Mouse (Mus musculus): ENCODE measurements around the gene Mylpf. TPM values are rescaled to one million over a fixed set of nuclear protein-coding genes. Genes with fewer than 3 reads are reported as not detected.
"Not testable (repeated sequence)": the region's sequence is repeated elsewhere in the genome, so short reads cannot be mapped to it uniquely, and the experiment has no call there.

Gene Mylpf
- total and polyA plus RNA-seq, 3 experiments: 3.0 to 5.2 (median 3.2) TPM

DNA sequence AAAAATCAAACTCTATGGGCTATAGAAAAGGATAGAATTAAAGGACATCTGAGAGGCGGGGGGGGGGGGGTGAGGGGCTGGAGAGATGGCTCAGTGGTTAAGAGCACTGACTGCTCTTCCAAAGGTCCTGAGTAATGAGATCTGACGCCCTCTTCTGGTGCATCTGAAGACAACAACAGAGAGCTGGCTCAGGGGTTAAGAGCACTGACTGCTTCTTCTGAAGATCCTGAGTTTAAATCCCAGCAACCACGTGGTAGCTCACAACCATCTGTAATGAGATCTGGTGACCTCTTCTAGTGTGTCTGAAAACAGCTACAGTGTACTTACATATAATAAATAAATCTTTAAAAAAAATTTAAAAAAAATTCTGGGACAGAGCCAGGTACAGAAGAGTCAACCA is 27.0 kb upstream of the Mylpf start:
- Histone ChIP-seq H3K9me3 (replicated peaks; ENCODE audit: low read length) (peaks cover 13% of the 10 kb centered on the region), H3K36me3 (replicated peaks in 1 of 2; ENCODE audit: control insufficient read depth in 1 of 2, insufficient read depth in 1 of 2, low read length in 1 of 2) (peaks cover 50 to 86% of the 10 kb centered on the region in 2 experiments), H3K4me1 (ENCODE audit: control insufficient read depth in 1 of 2, insufficient read depth in 2 of 2) (peaks cover 16 to 61% of the 10 kb centered on the region in 2 experiments)
- dilution Hi-C loops (cut with MboI; ENCODE audit: extremely low pct_ligation_motif_present, extremely low pct_unique_long_range_greater_than_20kb, low sequenced_read_pairs); H3K79me2 ChIP-seq (replicated peaks; ENCODE audit: control insufficient read depth, extremely low read depth, insufficient read depth, poor library complexity, severe bottlenecking); in situ Hi-C loops (cut with MboI; ENCODE audit: low pct_ligation_motif_present, low pct_unique_long_range_greater_than_20kb, low sequenced_read_pairs); H3K4me3 ChIP-seq (replicated peaks in 1 of 3; ENCODE audit: low read depth in 2 of 3, low read length in 2 of 3, poor library complexity in 1 of 3); H3K27me3 ChIP-seq (replicated peaks); DNase-seq (ENCODE audit: extremely low read depth); H3K27ac ChIP-seq (ENCODE audit: insufficient read depth, low read depth); H3K4me2 ChIP-seq (ENCODE audit: insufficient read depth, low read depth, poor library complexity, severe bottlenecking); H3K9ac ChIP-seq (ENCODE audit: insufficient read depth, low read depth): not testable (repeated sequence)
- TF ChIP-seq POLR2A (IDR thresholded peaks at IDR 0.05; ENCODE audit: low read depth, low read length) (peak; percentile 17; the same call in 1 of the 2 replicates), CTCF (conservative IDR thresholded peaks at IDR 0.05 in 1 of 2, IDR thresholded peaks at IDR 0.05 in 1 of 2; ENCODE audit: low read depth in 2 of 2, low read length in 2 of 2) (peak in 1 of 2 experiments; percentile 44; a peak in 2 of 4 replicates), SMC3 (IDR thresholded peaks at IDR 0.05; ENCODE audit: low read depth, low read length) (0 out of 2 replicates have a peak, but pooled peaks have one; percentile 21), RAD21 (IDR thresholded peaks at IDR 0.05; ENCODE audit: low read depth, low read length) (peak; percentile 13)

DNA sequence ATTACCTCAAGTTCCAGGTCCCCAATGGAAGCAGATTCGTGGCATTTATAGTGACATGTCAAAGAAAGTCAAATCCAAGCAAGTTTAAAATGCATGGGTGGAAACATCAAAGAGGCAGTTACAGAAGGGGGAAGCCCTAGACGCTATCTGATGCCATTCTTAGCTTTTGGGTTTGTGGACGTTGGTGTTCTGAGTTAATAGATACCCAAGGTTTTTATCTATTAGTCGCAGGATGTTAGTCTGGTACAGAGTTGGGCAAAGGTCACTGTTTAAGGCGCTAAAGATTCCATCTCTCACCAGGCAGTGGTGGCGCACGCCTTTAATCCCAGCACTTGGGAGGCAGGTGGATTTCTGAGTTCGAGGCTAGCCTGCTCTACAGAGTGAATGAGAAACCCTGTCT is 25.3 kb upstream of the Mylpf start:
- H3K27ac ChIP-seq (ENCODE audit: insufficient read depth, low read depth): no peak overlapping the region
- H3K79me2 ChIP-seq (replicated peaks; ENCODE audit: control insufficient read depth, extremely low read depth, insufficient read depth, poor library complexity, severe bottlenecking): no peaks in the 10 kb centered on the region; the same call in 1 of the 2 replicates
- H3K27me3 ChIP-seq (replicated peaks): no peaks in the 10 kb centered on the region
- peaks cover 36 to 81% of the 10 kb centered on the region in 2 experiments for H3K36me3 ChIP-seq (replicated peaks in 1 of 2; ENCODE audit: control insufficient read depth in 1 of 2, insufficient read depth in 1 of 2, low read length in 1 of 2)
- in situ Hi-C loops (cut with MboI; ENCODE audit: low pct_ligation_motif_present, low pct_unique_long_range_greater_than_20kb, low sequenced_read_pairs): no loop called here
- H3K9ac ChIP-seq (ENCODE audit: insufficient read depth, low read depth): no peak overlapping the region
- DNase-seq (ENCODE audit: extremely low read depth): no peak
- H3K9me3 ChIP-seq (replicated peaks; ENCODE audit: low read length): peaks cover 11% of the 10 kb centered on the region
- H3K4me1 ChIP-seq (ENCODE audit: control insufficient read depth in 1 of 2, insufficient read depth in 2 of 2): peaks cover 21 to 62% of the 10 kb centered on the region in 2 experiments
- H3K4me2 ChIP-seq (ENCODE audit: insufficient read depth, low read depth, poor library complexity, severe bottlenecking): no peak overlapping the region
- dilution Hi-C loops (cut with MboI; ENCODE audit: extremely low pct_ligation_motif_present, extremely low pct_unique_long_range_greater_than_20kb, low sequenced_read_pairs): no loop called here
- TF ChIP-seq ELF1 (IDR thresholded peaks at IDR 0.05; ENCODE audit: low read depth, low read length) (no peak), ZKSCAN1 (IDR thresholded peaks at IDR 0.05; ENCODE audit: borderline replicate concordance, low read depth, low read length) (no peak), MAX (IDR thresholded peaks at IDR 0.05; ENCODE audit: low read length) (no peak), MAZ (IDR thresholded peaks at IDR 0.05; ENCODE audit: low read depth, low read length) (no peak), BHLHE40 (IDR thresholded peaks at IDR 0.05; ENCODE audit: low read depth, low read length) (no peak), KAT2A (IDR thresholded peaks at IDR 0.05; ENCODE audit: insufficient replicate concordance, low read length) (no peak), USF1 (IDR thresholded peaks at IDR 0.05; ENCODE audit: low read depth, low read length) (no peak)
- H3K4me3 ChIP-seq (replicated peaks in 1 of 3; ENCODE audit: low read depth in 2 of 3, low read length in 2 of 3, poor library complexity in 1 of 3): no peak overlapping the region

GRCm38 (mm10) chr7:127183828-127184227 is 24.9 kb upstream of the Mylpf start:
- H3K9ac ChIP-seq (ENCODE audit: insufficient read depth, low read depth): no peak overlapping the region
- dilution Hi-C loops (cut with MboI; ENCODE audit: extremely low pct_ligation_motif_present, extremely low pct_unique_long_range_greater_than_20kb, low sequenced_read_pairs): no loop called here
- peaks cover 11% of the 10 kb centered on the region for H3K9me3 ChIP-seq (replicated peaks; ENCODE audit: low read length)
- no peak overlapping the region for H3K27ac ChIP-seq (ENCODE audit: insufficient read depth, low read depth)
- in situ Hi-C loops (cut with MboI; ENCODE audit: low pct_ligation_motif_present, low pct_unique_long_range_greater_than_20kb, low sequenced_read_pairs): no loop called here
- H3K4me1 ChIP-seq (ENCODE audit: control insufficient read depth in 1 of 2, insufficient read depth in 2 of 2): peaks cover 21 to 65% of the 10 kb centered on the region in 2 experiments
- no peak overlapping the region for H3K4me3 ChIP-seq (replicated peaks in 1 of 3; ENCODE audit: low read depth in 2 of 3, low read length in 2 of 3, poor library complexity in 1 of 3)
- DNase-seq (ENCODE audit: extremely low read depth): no peak
- no peaks in the 10 kb centered on the region; the same call in 1 of the 2 replicates for H3K79me2 ChIP-seq (replicated peaks; ENCODE audit: control insufficient read depth, extremely low read depth, insufficient read depth, poor library complexity, severe bottlenecking)
- H3K4me2 ChIP-seq (ENCODE audit: insufficient read depth, low read depth, poor library complexity, severe bottlenecking): no peak overlapping the region
- H3K36me3 ChIP-seq (replicated peaks in 1 of 2; ENCODE audit: control insufficient read depth in 1 of 2, insufficient read depth in 1 of 2, low read length in 1 of 2): peaks cover 34 to 79% of the 10 kb centered on the region in 2 experiments
- H3K27me3 ChIP-seq (replicated peaks): no peaks in the 10 kb centered on the region
- no peak for TF ChIP-seq USF2 (conservative IDR thresholded peaks at IDR 0.05; ENCODE audit: low read depth, low read length)
- TF ChIP-seq MEF2A (IDR thresholded peaks at IDR 0.05; ENCODE audit: borderline replicate concordance, low read depth, low read length): no peak
- no peak for TF ChIP-seq RCOR1 (conservative IDR thresholded peaks at IDR 0.05; ENCODE audit: low read depth, low read length)
- no peak for TF ChIP-seq MAX (IDR thresholded peaks at IDR 0.05; ENCODE audit: low read length)
- no peak for TF ChIP-seq MYC (IDR thresholded peaks at IDR 0.05; ENCODE audit: low read depth, low read length)
- no peak for TF ChIP-seq USF1 (IDR thresholded peaks at IDR 0.05; ENCODE audit: low read depth, low read length)
- peak; percentile 50 for TF ChIP-seq SMC3 (IDR thresholded peaks at IDR 0.05; ENCODE audit: low read depth, low read length)
- TF ChIP-seq EP300 (IDR thresholded peaks at IDR 0.05; ENCODE audit: low read length): no peak
- no peak for TF ChIP-seq CHD2 (IDR thresholded peaks at IDR 0.05; ENCODE audit: low read length)
- no peak for TF ChIP-seq PAX5 (IDR thresholded peaks at IDR 0.05; ENCODE audit: low read length)
- TF ChIP-seq KAT2A (IDR thresholded peaks at IDR 0.05; ENCODE audit: insufficient replicate concordance, low read length): no peak
- no peak for TF ChIP-seq NELFE (IDR thresholded peaks at IDR 0.05; ENCODE audit: low read depth, low read length)
- TF ChIP-seq POLR2A (IDR thresholded peaks at IDR 0.05; ENCODE audit: low read depth, low read length): no peak
- no peak for TF ChIP-seq ZC3H11A (IDR thresholded peaks at IDR 0.05; ENCODE audit: low read depth, low read length)
- peak; percentile 20 for TF ChIP-seq RAD21 (IDR thresholded peaks at IDR 0.05; ENCODE audit: low read depth, low read length)
- no peak for TF ChIP-seq MAFK (IDR thresholded peaks at IDR 0.05; ENCODE audit: insufficient replicate concordance, low read length)
- no peak for TF ChIP-seq TCF12 (IDR thresholded peaks at IDR 0.05; ENCODE audit: low read depth, low read length)
- no peak for TF ChIP-seq E2F4 (IDR thresholded peaks at IDR 0.05; ENCODE audit: insufficient replicate concordance, low read depth, low read length)
- TF ChIP-seq HCFC1 (IDR thresholded peaks at IDR 0.05; ENCODE audit: low read depth, low read length): no peak
- no peak for TF ChIP-seq UBTF (IDR thresholded peaks at IDR 0.05; ENCODE audit: low read depth, low read length)
- TF ChIP-seq CHD1 (IDR thresholded peaks at IDR 0.05; ENCODE audit: low read depth, low read length): no peak

Data from CH12.LX (cell line).